Mouse (Mus musculus): Measurements from ENCODE around the gene Gjb3. TPM values are rescaled to one million over a fixed set of nuclear protein-coding genes. Genes with fewer than 3 reads are reported as not detected.

Gene Gjb3
- polyA plus RNA-seq (2015; fragmentation: Nextera tagmentation; extraction: Ambion mirVana): 0.22 and 0.32 TPM in 2 replicates

DNA sequence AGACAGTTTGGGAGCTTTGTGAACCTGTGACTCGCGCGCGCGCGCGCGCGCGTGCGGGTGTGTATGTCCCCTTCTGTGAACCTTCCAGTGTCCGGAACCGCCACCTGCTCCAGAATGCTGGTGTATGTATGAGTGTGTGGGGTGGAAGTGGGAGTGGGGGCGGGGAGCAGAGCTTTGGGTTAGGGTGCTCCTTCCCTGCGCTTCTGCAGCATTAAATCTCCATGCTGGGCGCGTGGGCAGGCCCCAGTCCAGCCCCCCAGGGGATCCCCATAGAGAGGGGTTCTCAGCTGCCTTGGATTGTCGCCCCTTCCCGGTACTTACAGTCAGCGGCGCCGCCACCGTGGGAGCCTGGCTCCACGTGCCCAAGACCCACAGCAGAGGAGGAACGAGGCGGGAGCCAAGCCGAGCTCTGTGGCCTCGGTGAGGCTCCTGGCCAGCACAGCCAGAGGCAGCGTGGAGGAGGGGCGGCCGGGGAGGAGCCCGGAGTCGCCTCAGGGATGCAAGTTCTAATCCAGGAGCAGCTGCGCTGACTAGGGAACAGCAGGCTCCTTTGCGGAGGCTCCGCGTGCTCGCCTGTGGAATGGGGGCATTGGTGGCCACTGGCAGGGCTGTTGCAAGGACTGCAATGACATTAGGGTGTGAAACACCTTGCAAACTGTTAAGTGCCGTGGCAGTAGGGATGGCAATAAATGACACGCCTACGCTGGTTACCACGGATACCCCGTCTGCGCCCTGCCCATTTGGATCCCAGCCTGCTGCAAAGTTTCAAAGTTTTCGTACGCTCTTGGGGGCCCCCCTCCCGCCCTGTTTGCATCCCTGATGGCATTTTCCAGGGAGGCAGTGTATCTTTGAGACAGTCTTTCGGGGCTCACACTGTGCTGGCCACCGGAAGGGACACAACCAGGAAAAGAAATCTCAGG is at the start of gene Gjb3:
TSS of gene Gjb3 (minus strand) at position 664 of the 920 bp plus-strand sequence.
- H3K9ac ChIP-seq (replicated peaks): peak within 1 kb of the TSS; percentile 39; the same call in 1 of the 2 replicates
- peak within 1 kb of the TSS; percentile 47 for H3K4me2 ChIP-seq (replicated peaks)
- no peaks in the 10 kb centered on the region for H3K36me3 ChIP-seq
- no peak within 1 kb of the TSS for H3K27ac ChIP-seq
- WGBS: 2% methylated on average over 49 of the region's 49 CpGs
- peaks cover 36% of the 10 kb centered on the region for H3K4me1 ChIP-seq (replicated peaks)
- H3K9me3 ChIP-seq: no peaks in the 10 kb centered on the region
- peaks cover 65% of the 10 kb centered on the region for H3K27me3 ChIP-seq
- ATAC-seq: 0 out of 2 replicates have a peak, but pooled peaks have one; percentile 27
- H3K4me3 ChIP-seq (replicated peaks): peak within 1 kb of the TSS; percentile 21

DNA sequence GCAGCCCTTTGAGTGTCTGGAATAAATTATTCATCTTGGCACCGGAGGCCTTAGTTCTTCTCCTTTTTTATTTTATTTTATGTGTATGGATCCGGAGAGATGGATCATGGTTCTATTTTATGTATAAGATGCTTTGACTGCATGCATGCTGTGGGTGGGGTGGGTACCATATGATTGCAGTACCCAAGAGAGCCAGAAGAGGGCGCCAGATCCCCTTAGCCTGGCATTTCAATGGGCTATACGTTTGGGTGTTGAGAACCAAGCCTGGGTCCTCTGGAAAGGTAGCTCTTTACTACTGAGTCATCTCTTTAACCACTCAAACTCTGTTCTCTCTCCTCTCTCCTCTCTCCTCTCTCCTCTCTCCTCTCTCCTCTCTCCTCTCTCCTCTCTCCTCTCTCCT is 46.7 kb upstream of the Gjb3 start:
- Histone ChIP-seq H3K27me3 (no peaks in the 10 kb centered on the region), H3K9ac (replicated peaks) (no peak overlapping the region), H3K9me3 (no peaks in the 10 kb centered on the region), H3K4me1 (replicated peaks) (peaks cover 6% of the 10 kb centered on the region; the same call in 1 of the 2 replicates), H3K36me3 (no peaks in the 10 kb centered on the region), H3K4me2 (replicated peaks) (no peak overlapping the region), H3K27ac (no peak overlapping the region), H3K4me3 (replicated peaks) (no peak overlapping the region)
- no peak for ATAC-seq
- 28% methylated on average over 4 of the region's 4 CpGs for WGBS

DNA sequence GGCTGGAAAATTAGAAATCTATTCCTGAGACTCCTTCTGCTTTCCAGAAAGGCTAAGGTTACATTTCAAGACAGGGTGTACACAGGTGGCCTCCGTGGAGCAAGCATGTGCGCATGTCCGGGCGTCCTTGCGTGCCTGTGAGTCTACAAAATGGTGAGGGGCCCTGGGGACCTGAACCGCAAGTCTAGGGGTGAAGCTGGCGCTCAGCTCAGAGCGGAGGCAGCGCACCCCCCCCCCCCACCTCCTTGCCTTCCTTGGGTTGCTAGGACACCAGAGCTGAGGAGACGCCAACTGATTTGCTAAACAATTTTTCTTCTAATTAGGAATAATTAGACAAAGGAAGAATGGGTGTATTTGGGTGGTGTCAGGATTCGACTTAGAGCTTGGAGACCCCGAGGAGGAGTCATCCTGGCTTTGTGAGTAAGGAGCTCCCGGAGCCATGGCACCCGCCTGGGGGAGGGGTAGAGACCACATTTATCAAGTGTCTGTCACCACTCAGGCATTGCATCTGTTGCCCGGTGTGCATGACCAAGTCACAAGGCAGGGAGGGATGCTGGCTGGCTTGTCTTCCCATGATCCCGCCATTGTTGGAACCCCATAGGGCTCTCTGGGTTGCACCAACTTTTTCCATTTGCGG is 45.0 kb upstream of the Gjb3 start:
- no peak for ATAC-seq
- 77% methylated on average over 17 of the region's 17 CpGs for WGBS
- Histone ChIP-seq H3K9me3 (no peaks in the 10 kb centered on the region), H3K4me1 (replicated peaks) (peaks cover 6% of the 10 kb centered on the region; the same call in 1 of the 2 replicates), H3K27me3 (no peaks in the 10 kb centered on the region), H3K36me3 (no peaks in the 10 kb centered on the region), H3K4me3 (replicated peaks) (no peak overlapping the region), H3K4me2 (replicated peaks) (no peak overlapping the region), H3K27ac (no peak overlapping the region), H3K9ac (replicated peaks) (no peak overlapping the region)

DNA sequence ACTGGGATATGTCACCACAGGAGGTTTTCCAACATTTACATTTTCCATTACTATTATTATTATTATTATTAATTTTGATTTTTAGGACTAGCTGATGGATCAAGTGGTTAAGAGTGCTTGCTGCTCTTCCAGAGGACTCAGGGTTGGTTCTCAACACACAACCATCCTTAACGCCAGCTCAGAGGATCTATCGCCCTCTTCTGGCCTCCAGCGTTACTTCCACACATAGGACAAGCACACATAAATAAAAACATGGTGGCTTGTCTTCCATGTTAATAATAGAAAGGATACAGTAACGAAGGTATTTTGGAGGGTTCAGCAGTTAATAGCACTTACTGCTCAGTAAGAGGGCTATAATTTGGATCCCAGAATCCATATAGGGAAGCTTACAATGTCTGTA is 44.0 kb upstream of the Gjb3 start:
- no peaks in the 10 kb centered on the region for H3K27me3 ChIP-seq
- 83% methylated on average over 4 of the region's 4 CpGs for WGBS
- no peak for ATAC-seq
- no peak overlapping the region for H3K4me2 ChIP-seq (replicated peaks)
- H3K9me3 ChIP-seq: no peaks in the 10 kb centered on the region
- peaks cover 6% of the 10 kb centered on the region; the same call in 1 of the 2 replicates for H3K4me1 ChIP-seq (replicated peaks)
- H3K4me3 ChIP-seq (replicated peaks): no peak overlapping the region
- H3K9ac ChIP-seq (replicated peaks): no peak overlapping the region
- no peaks in the 10 kb centered on the region for H3K36me3 ChIP-seq
- no peak overlapping the region for H3K27ac ChIP-seq

DNA sequence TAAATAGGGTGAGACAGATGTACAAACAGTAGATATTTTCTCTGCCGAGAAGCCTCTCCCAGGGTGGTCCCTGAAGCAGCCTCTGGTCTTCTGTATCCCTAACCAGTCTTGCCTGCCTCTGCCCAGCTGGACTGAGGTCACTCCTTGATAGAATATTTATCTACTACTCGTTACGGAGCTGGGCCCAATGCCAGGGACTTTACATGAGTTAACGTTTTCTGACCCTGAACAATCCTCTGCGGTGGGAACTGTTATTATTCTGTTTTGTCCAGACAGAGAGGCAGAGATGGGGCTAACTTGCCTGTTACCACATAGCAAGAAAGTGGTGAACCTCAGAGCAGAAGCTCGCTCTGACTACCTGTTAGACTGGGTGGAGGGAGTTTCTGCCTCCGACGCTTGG is 42.8 kb upstream of the Gjb3 start:
- ATAC-seq: no peak

DNA sequence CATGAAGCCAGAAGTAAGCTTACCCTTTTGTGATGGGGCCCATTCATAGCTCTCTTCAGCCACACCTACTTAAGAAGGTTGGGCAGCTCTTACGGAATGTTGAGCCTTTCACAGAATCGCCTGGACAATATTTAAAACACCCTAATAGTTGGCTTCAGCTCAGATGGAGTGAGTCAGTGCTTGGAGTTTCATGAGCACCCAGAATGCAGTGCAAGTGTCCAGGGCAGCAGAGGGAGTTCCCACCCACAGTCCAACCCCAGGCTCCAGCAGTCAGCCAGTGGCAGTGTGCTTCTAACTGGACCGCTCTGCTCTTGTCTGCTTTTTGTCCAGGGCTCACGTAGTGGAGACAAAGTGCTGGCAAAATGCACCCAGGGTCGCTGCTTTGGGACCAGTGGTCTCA is 40.9 kb upstream of the Gjb3 start:
- Histone ChIP-seq H3K36me3 (no peaks in the 10 kb centered on the region), H3K4me3 (replicated peaks) (no peak overlapping the region), H3K4me2 (replicated peaks) (no peak overlapping the region), H3K9ac (replicated peaks) (no peak overlapping the region), H3K27ac (no peak overlapping the region), H3K9me3 (no peaks in the 10 kb centered on the region), H3K4me1 (replicated peaks) (peaks cover 15% of the 10 kb centered on the region), H3K27me3 (no peaks in the 10 kb centered on the region)
- 69% methylated on average over 5 of the region's 5 CpGs for WGBS
- ATAC-seq: no peak

More for the DNA sequence above, 42.8 kb upstream of the Gjb3 start:
- Histone ChIP-seq H3K9ac (replicated peaks) (no peak overlapping the region), H3K36me3 (no peaks in the 10 kb centered on the region), H3K27me3 (no peaks in the 10 kb centered on the region), H3K4me1 (replicated peaks) (peaks cover 11% of the 10 kb centered on the region), H3K9me3 (no peaks in the 10 kb centered on the region), H3K4me3 (replicated peaks) (no peak overlapping the region), H3K4me2 (replicated peaks) (no peak overlapping the region), H3K27ac (no peak overlapping the region)
- WGBS: 67% methylated on average over 8 of the region's 8 CpGs

DNA sequence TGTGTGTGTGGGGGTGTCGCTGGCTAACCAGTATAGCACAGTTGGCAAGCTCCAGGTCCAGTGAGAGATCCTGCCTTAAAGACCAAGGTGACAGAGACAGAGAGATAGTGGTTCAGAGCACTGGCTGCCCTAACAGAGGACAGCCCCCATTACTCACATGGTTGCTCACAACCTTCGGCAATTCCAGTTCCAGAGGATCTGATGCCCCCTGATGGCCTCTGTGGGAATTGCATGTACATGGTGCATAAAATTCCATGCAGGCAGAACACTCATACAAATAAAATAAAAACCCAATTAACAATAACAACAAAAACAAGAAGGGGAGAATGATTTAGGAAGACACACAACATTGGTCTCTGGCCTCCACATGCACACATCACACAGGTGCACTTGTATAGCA is 39.8 kb upstream of the Gjb3 start:
- Histone ChIP-seq H3K27ac (no peak overlapping the region), H3K4me1 (replicated peaks) (peaks cover 19% of the 10 kb centered on the region), H3K9me3 (no peaks in the 10 kb centered on the region), H3K4me2 (replicated peaks) (no peak overlapping the region), H3K9ac (replicated peaks) (no peak overlapping the region), H3K4me3 (replicated peaks) (no peak overlapping the region), H3K36me3 (no peaks in the 10 kb centered on the region), H3K27me3 (no peaks in the 10 kb centered on the region)
- 41% methylated on average over 2 of the region's 2 CpGs for WGBS
- ATAC-seq: no peak

DNA sequence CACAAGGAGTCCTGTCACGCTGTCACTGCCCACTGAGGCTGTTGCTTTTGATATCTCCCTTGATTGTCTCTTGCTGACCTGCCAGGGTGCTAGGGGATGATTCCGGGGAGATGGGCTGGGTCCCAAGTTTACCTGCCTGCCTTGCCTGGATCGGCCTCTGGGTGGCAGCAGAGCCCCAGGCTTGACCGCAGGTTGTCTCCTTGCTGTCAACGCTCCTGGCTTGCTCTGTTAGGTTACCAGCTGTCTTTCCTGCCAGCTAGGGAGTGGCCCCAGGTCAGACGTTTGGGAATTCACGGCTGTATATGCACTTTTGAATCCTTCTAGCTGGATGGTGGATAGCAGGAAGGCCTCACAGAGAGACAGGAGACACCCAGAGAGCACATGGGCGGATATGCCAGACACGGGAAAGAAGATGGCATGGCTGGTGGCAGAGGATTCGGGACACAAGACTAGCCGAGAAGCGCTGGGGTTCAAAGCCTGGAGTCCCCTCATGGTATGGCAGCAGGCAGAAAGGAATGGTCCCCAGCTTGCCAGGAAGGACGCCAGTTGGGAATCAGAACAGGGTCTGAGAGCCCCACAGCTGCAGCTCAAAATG is 37.8 kb upstream of the Gjb3 start:
- Histone ChIP-seq H3K4me3 (replicated peaks) (no peak overlapping the region), H3K9me3 (no peaks in the 10 kb centered on the region), H3K27ac (no peak overlapping the region), H3K9ac (replicated peaks) (0 out of 2 replicates have a peak overlapping the region, but pooled peaks have one; percentile 11), H3K4me1 (replicated peaks) (peaks cover 25% of the 10 kb centered on the region), H3K4me2 (replicated peaks) (no peak overlapping the region), H3K27me3 (no peaks in the 10 kb centered on the region), H3K36me3 (no peaks in the 10 kb centered on the region)
- WGBS: 37% methylated on average over 13 of the region's 13 CpGs
- ATAC-seq: peak; percentile 57; the same call in 1 of the 2 replicates

DNA sequence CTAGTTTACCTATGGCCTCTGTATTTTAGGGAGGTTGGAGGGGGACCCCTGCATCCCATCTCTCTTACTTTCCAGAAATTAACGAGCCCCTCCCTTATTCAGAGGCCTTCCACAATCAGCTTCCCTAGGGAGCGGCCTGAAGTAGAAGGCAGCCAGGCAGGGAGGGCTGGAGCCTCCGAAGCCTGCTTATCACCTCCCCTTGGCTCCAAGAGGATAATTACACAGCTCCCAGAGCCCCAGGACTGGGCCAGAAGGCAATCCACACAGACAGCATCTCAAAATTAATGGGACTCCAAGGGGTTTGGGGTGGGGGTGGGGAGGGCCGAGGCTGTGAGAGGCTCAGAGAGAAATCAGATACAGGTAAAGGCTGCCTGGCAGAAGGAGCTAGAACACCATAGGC is 35.2 kb upstream of the Gjb3 start:
- Histone ChIP-seq H3K27ac (peak overlapping the region; percentile 35), H3K9me3 (no peaks in the 10 kb centered on the region), H3K9ac (replicated peaks) (no peak overlapping the region; the same call in 1 of the 2 replicates), H3K36me3 (no peaks in the 10 kb centered on the region), H3K4me3 (replicated peaks) (no peak overlapping the region), H3K27me3 (no peaks in the 10 kb centered on the region), H3K4me2 (replicated peaks) (no peak overlapping the region), H3K4me1 (replicated peaks) (peaks cover 25% of the 10 kb centered on the region)
- WGBS: 18% methylated on average over 4 of the region's 4 CpGs
- peak; percentile 51; the same call in 1 of the 2 replicates for ATAC-seq

DNA sequence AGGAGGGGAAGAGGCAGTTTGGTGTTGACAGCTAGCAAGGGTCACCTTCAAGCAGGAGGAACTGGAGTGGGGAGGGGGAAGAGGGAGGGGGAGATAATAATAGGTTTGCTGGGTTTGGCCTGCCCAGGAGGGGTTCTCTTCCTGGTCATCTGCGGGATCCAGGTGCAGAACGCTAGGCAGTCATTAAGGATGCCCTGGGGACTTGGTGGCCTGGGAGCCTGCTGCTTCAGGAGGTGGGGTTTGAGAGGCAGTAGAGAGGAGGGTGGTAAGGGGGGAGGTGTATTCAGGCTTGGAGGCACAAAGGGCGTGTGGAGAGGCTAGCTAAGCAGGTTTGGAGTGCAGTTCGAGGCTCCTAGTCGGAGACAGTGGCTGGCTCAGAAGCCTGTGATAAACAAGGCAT is 34.8 kb upstream of the Gjb3 start:
- Histone ChIP-seq H3K4me3 (replicated peaks) (no peak overlapping the region), H3K27ac (peak overlapping the region; percentile 35), H3K36me3 (no peaks in the 10 kb centered on the region), H3K4me2 (replicated peaks) (no peak overlapping the region), H3K27me3 (no peaks in the 10 kb centered on the region), H3K4me1 (replicated peaks) (peaks cover 25% of the 10 kb centered on the region), H3K9me3 (no peaks in the 10 kb centered on the region), H3K9ac (replicated peaks) (no peak overlapping the region)
- ATAC-seq: peak; percentile 41; the same call in 1 of the 2 replicates
- WGBS: 22% methylated on average over 5 of the region's 5 CpGs

DNA sequence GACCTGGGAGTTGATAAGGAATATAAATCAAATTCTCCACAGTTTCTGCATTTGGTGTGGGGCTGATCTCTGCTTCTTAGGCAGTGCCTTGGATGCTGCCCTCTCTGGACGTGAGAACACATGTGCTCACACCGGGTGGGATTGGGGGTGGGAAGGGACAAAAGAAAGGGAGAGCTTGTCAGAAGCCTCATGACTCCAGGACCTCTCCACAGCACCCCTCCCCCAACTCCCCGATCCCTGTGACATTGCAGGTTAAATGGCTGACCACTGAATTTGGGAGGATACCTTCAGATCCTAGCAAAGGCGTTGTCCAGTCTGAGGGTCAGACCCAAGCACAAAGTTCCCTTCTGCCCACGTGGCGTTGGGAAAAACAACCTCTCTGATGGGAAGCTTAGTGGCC is 33.8 kb upstream of the Gjb3 start:
- Histone ChIP-seq H3K4me3 (replicated peaks) (no peak overlapping the region), H3K4me2 (replicated peaks) (no peak overlapping the region), H3K36me3 (no peaks in the 10 kb centered on the region), H3K27ac (no peak overlapping the region), H3K9ac (replicated peaks) (no peak overlapping the region), H3K9me3 (no peaks in the 10 kb centered on the region), H3K27me3 (no peaks in the 10 kb centered on the region), H3K4me1 (replicated peaks) (peaks cover 25% of the 10 kb centered on the region)
- WGBS: 70% methylated on average over 6 of the region's 6 CpGs
- no peak for ATAC-seq

DNA sequence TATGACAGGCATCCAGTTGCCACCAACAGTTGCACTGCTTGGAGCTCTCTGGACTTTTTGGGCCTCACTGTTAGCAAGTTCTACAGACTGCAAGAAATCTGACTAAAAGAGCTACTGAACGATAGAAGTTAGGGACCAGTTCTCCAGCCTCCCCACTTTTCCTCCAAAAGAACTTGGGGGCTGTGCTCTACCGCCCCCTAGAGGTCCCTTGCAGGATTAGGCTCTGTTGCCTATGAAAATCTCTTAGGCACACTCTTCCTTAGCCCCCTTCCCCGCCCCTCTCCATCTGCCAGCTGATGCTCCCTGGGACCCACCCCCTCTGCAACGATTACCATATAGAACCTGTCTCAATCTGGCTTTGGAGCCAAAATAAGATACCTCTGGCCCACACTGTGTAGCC is 32.7 kb upstream of the Gjb3 start:
- no peak overlapping the region for H3K4me2 ChIP-seq (replicated peaks)
- H3K9ac ChIP-seq (replicated peaks): no peak overlapping the region
- H3K4me3 ChIP-seq (replicated peaks): no peak overlapping the region
- no peaks in the 10 kb centered on the region for H3K9me3 ChIP-seq
- no peak overlapping the region for H3K27ac ChIP-seq
- no peaks in the 10 kb centered on the region for H3K27me3 ChIP-seq
- 62% methylated on average over 4 of the region's 4 CpGs for WGBS
- H3K4me1 ChIP-seq (replicated peaks): peaks cover 20% of the 10 kb centered on the region
- no peak for ATAC-seq
- H3K36me3 ChIP-seq: no peaks in the 10 kb centered on the region
